Mouse (Mus musculus): ENCODE results near the gene Irak2. TPM values are rescaled to one million over a fixed set of nuclear protein-coding genes. Genes with fewer than 3 reads are reported as not detected.
"Not testable (repeated sequence)": the region's sequence is repeated elsewhere in the genome, so short reads cannot be mapped to it uniquely, and the experiment has no call there.

Gene Irak2
- total and polyA plus RNA-seq, 3 experiments, result 30.0 to 39.5 (median 32.5) TPM

- TF ChIP-seq ZC3H11A (IDR thresholded peaks at IDR 0.05; ENCODE audit: low read depth, low read length), result no peak
- no peak for TF ChIP-seq SMC3 (IDR thresholded peaks at IDR 0.05; ENCODE audit: low read depth, low read length)
These were observed 31.6 kb downstream of the Irak2 start (continued) for GRCm38 (mm10) chr6:113669821-113670220.

GRCm38 (mm10) chr6:113672029-113672428, 33.8 kb downstream of the Irak2 start:
- H3K9me3 ChIP-seq (replicated peaks; ENCODE audit: low read length); in situ Hi-C loops (cut with MboI; ENCODE audit: low pct_ligation_motif_present, low pct_unique_long_range_greater_than_20kb, low sequenced_read_pairs); dilution Hi-C loops (cut with MboI; ENCODE audit: extremely low pct_ligation_motif_present, extremely low pct_unique_long_range_greater_than_20kb, low sequenced_read_pairs); DNase-seq (ENCODE audit: extremely low read depth); H3K4me2 ChIP-seq (ENCODE audit: insufficient read depth, low read depth, poor library complexity, severe bottlenecking); H3K27me3 ChIP-seq (replicated peaks); H3K27ac ChIP-seq (ENCODE audit: insufficient read depth, low read depth); H3K9ac ChIP-seq (ENCODE audit: insufficient read depth, low read depth): not testable (repeated sequence)
- peaks cover 20 to 65% of the 10 kb centered on the region in 2 experiments for H3K4me1 ChIP-seq (ENCODE audit: control insufficient read depth in 1 of 2, insufficient read depth in 2 of 2)
- peak overlapping the region in 1 of 3 experiments; percentile 21 for H3K4me3 ChIP-seq (replicated peaks in 1 of 3; ENCODE audit: low read depth in 2 of 3, low read length in 2 of 3, poor library complexity in 1 of 3)
- H3K36me3 ChIP-seq (replicated peaks in 1 of 2; ENCODE audit: control insufficient read depth in 1 of 2, insufficient read depth in 1 of 2, low read length in 1 of 2), result peaks cover 50 to 62% of the 10 kb centered on the region in 2 experiments
- TF ChIP-seq SMC3 (IDR thresholded peaks at IDR 0.05; ENCODE audit: low read depth, low read length), result peak; percentile 23; the same call in 1 of the 2 replicates
- peak in 1 of 2 experiments; percentile 38; a peak in 2 of 4 replicates for TF ChIP-seq CTCF (conservative IDR thresholded peaks at IDR 0.05 in 1 of 2, IDR thresholded peaks at IDR 0.05 in 1 of 2; ENCODE audit: low read depth in 2 of 2, low read length in 2 of 2)
- H3K79me2 ChIP-seq (replicated peaks; ENCODE audit: control insufficient read depth, extremely low read depth, insufficient read depth, poor library complexity, severe bottlenecking), result peaks cover 25% of the 10 kb centered on the region

- dilution Hi-C loops (cut with MboI; ENCODE audit: extremely low pct_ligation_motif_present, extremely low pct_unique_long_range_greater_than_20kb, low sequenced_read_pairs), result no loop called here
- H3K4me2 ChIP-seq (ENCODE audit: insufficient read depth, low read depth, poor library complexity, severe bottlenecking), result no peak overlapping the region
- no peak overlapping the region for H3K4me3 ChIP-seq (replicated peaks in 1 of 3; ENCODE audit: low read depth in 2 of 3, low read length in 2 of 3, poor library complexity in 1 of 3)
- DNase-seq (ENCODE audit: extremely low read depth), result no peak
- no peaks in the 10 kb centered on the region for H3K27me3 ChIP-seq (replicated peaks)
- in situ Hi-C loops (cut with MboI; ENCODE audit: low pct_ligation_motif_present, low pct_unique_long_range_greater_than_20kb, low sequenced_read_pairs), result no loop called here
- H3K9me3 ChIP-seq (replicated peaks; ENCODE audit: low read length), result peaks cover 8% of the 10 kb centered on the region
- H3K4me1 ChIP-seq (ENCODE audit: control insufficient read depth in 1 of 2, insufficient read depth in 2 of 2), result peaks cover 15 to 65% of the 10 kb centered on the region in 2 experiments
- H3K27ac ChIP-seq (ENCODE audit: insufficient read depth, low read depth), result no peak overlapping the region
- H3K9ac ChIP-seq (ENCODE audit: insufficient read depth, low read depth), result no peak overlapping the region
- H3K36me3 ChIP-seq (replicated peaks in 1 of 2; ENCODE audit: control insufficient read depth in 1 of 2, insufficient read depth in 1 of 2, low read length in 1 of 2), result peaks cover 51 to 64% of the 10 kb centered on the region in 2 experiments
- TF ChIP-seq IRF4 (IDR thresholded peaks at IDR 0.05; ENCODE audit: low read depth, low read length), result no peak
- no peak for TF ChIP-seq PAX5 (IDR thresholded peaks at IDR 0.05; ENCODE audit: low read length)
- no peak for TF ChIP-seq EP300 (IDR thresholded peaks at IDR 0.05; ENCODE audit: low read length)
- TF ChIP-seq JUN (IDR thresholded peaks at IDR 0.05; ENCODE audit: insufficient read depth, low read depth, low read length), result no peak
- no peak for TF ChIP-seq ZC3H11A (IDR thresholded peaks at IDR 0.05; ENCODE audit: low read depth, low read length)
- TF ChIP-seq E2F4 (IDR thresholded peaks at IDR 0.05; ENCODE audit: insufficient replicate concordance, low read depth, low read length), result no peak
- TF ChIP-seq ZMIZ1 (IDR thresholded peaks at IDR 0.05; ENCODE audit: low read depth, low read length), result no peak
- no peak for TF ChIP-seq ZKSCAN1 (IDR thresholded peaks at IDR 0.05; ENCODE audit: borderline replicate concordance, low read depth, low read length)
- TF ChIP-seq CTCF (conservative IDR thresholded peaks at IDR 0.05 in 1 of 2, IDR thresholded peaks at IDR 0.05 in 1 of 2; ENCODE audit: low read depth in 2 of 2, low read length in 2 of 2), result no peak
- peaks cover 24% of the 10 kb centered on the region for H3K79me2 ChIP-seq (replicated peaks; ENCODE audit: control insufficient read depth, extremely low read depth, insufficient read depth, poor library complexity, severe bottlenecking)
These were observed 34.7 kb downstream of the Irak2 start for GRCm38 (mm10) chr6:113672989-113673388.

GRCm38 (mm10) chr6:113675234-113675633, 37.0 kb downstream of the Irak2 start:
- Histone ChIP-seq H3K79me2 (replicated peaks; ENCODE audit: control insufficient read depth, extremely low read depth, insufficient read depth, poor library complexity, severe bottlenecking) (peaks cover 24% of the 10 kb centered on the region), H3K4me2 (ENCODE audit: insufficient read depth, low read depth, poor library complexity, severe bottlenecking) (no peak overlapping the region), H3K27ac (ENCODE audit: insufficient read depth, low read depth) (peak overlapping the region; percentile 32; the same call in 1 of the 2 replicates), H3K36me3 (replicated peaks in 1 of 2; ENCODE audit: control insufficient read depth in 1 of 2, insufficient read depth in 1 of 2, low read length in 1 of 2) (peaks cover 71 to 86% of the 10 kb centered on the region in 2 experiments), H3K27me3 (replicated peaks) (no peaks in the 10 kb centered on the region), H3K9me3 (replicated peaks; ENCODE audit: low read length) (peaks cover 8% of the 10 kb centered on the region), H3K9ac (ENCODE audit: insufficient read depth, low read depth) (no peak overlapping the region), H3K4me3 (replicated peaks in 1 of 3; ENCODE audit: low read depth in 2 of 3, low read length in 2 of 3, poor library complexity in 1 of 3) (no peak overlapping the region), H3K4me1 (ENCODE audit: control insufficient read depth in 1 of 2, insufficient read depth in 2 of 2) (peaks cover 19 to 76% of the 10 kb centered on the region in 2 experiments)
- peak; percentile 61 for DNase-seq (ENCODE audit: extremely low read depth)
- in situ Hi-C loops (cut with MboI; ENCODE audit: low pct_ligation_motif_present, low pct_unique_long_range_greater_than_20kb, low sequenced_read_pairs), result loop anchor here (5.0 kb wide), 1 partner anchor 38 kb away; the partner anchor contains the start of gene Irak2
- dilution Hi-C loops (cut with MboI; ENCODE audit: extremely low pct_ligation_motif_present, extremely low pct_unique_long_range_greater_than_20kb, low sequenced_read_pairs), result no loop called here
- TF ChIP-seq TCF12 (IDR thresholded peaks at IDR 0.05; ENCODE audit: low read depth, low read length), result no peak
- TF ChIP-seq BHLHE40 (IDR thresholded peaks at IDR 0.05; ENCODE audit: low read depth, low read length), result peak; percentile 85
- TF ChIP-seq ETS1 (conservative IDR thresholded peaks at IDR 0.05; ENCODE audit: low read depth, low read length), result peak; percentile 68
- no peak for TF ChIP-seq MAFK (IDR thresholded peaks at IDR 0.05; ENCODE audit: insufficient replicate concordance, low read length)
- no peak for TF ChIP-seq MXI1 (IDR thresholded peaks at IDR 0.05; ENCODE audit: low read depth, low read length)
- no peak for TF ChIP-seq ELF1 (IDR thresholded peaks at IDR 0.05; ENCODE audit: low read depth, low read length)
- TF ChIP-seq MAZ (IDR thresholded peaks at IDR 0.05; ENCODE audit: low read depth, low read length), result no peak
- TF ChIP-seq NRF1 (IDR thresholded peaks at IDR 0.05; ENCODE audit: low read depth, low read length), result no peak
- TF ChIP-seq HCFC1 (IDR thresholded peaks at IDR 0.05; ENCODE audit: low read depth, low read length), result no peak
- no peak for TF ChIP-seq UBTF (IDR thresholded peaks at IDR 0.05; ENCODE audit: low read depth, low read length)
- no peak for TF ChIP-seq RAD21 (IDR thresholded peaks at IDR 0.05; ENCODE audit: low read depth, low read length)
- TF ChIP-seq PAX5 (IDR thresholded peaks at IDR 0.05; ENCODE audit: low read length), result no peak
- no peak for TF ChIP-seq KAT2A (IDR thresholded peaks at IDR 0.05; ENCODE audit: insufficient replicate concordance, low read length)
- no peak for TF ChIP-seq ZC3H11A (IDR thresholded peaks at IDR 0.05; ENCODE audit: low read depth, low read length)
- no peak for TF ChIP-seq JUN (IDR thresholded peaks at IDR 0.05; ENCODE audit: insufficient read depth, low read depth, low read length)
